Mouse (Mus musculus) forebrain, embryonic 10.5 days (tissue): Measurements from ENCODE around the gene Pnmal2. TPM values are rescaled to one million over a fixed set of nuclear protein-coding genes. Genes with fewer than 3 reads are reported as not detected.

Experiments
- DNase-seq: peaks from one replicate; pipeline ENCODE4 v3.0.0-alpha.2; 2017; ENCODE audit warnings: low spot score; ENCODE audit errors: extremely low spot score
- H3K27ac ChIP-seq: fragments of 300-500 bp; sonication (generic); 2 replicates; pipeline ENCODE4 v1.5.1; 2016; ENCODE audit warnings: mild to moderate bottlenecking
- H3K27me3 ChIP-seq: fragments of 300-500 bp; sonication (generic); 2 replicates; pipeline ENCODE4 v1.6.1; 2016; ENCODE audit warnings: mild to moderate bottlenecking; ENCODE audit not compliant: poor library complexity, severe bottlenecking
- H3K36me3 ChIP-seq: fragments of 300-500 bp; sonication (generic); replicated peaks from 2 replicates; pipeline ENCODE4 v1.6.1; 2016; ENCODE audit warnings: mild to moderate bottlenecking, moderate library complexity
- H3K4me1 ChIP-seq: fragments of 300-500 bp; sonication (generic); 2 replicates; pipeline ENCODE4 v1.6.1; 2016
- H3K4me3 ChIP-seq: fragments of 300-500 bp; sonication (generic); 2 replicates; pipeline ENCODE4 v1.5.1; 2016; ENCODE audit warnings: mild to moderate bottlenecking, moderate library complexity
- H3K9me3 ChIP-seq: fragments of 300-500 bp; sonication (generic); 2 replicates; pipeline ENCODE4 v1.6.1; 2016; ENCODE audit warnings: mild to moderate bottlenecking, moderate library complexity
- WGBS: fragments of 180-500 bp; shearing (Covaris S2); methylation state at CpG from one replicate; pipeline ENCODE4 v1.1.7; 2016; 5-methylcytosine and 5-hydroxymethylcytosine counted together
- polyA plus RNA-seq: library from polyadenylated mRNA; unstranded; fragments of >200 nt; fragmentation: Nextera tagmentation; extraction: Ambion mirVana; gene quantifications from 2 replicates; pipeline ENCODE4 v1.2.1, GENCODE M21; 2016

The Pnmal2 gene
- polyA plus RNA-seq, 1 experiment from 2014 or later = 6.8 TPM

DNA sequence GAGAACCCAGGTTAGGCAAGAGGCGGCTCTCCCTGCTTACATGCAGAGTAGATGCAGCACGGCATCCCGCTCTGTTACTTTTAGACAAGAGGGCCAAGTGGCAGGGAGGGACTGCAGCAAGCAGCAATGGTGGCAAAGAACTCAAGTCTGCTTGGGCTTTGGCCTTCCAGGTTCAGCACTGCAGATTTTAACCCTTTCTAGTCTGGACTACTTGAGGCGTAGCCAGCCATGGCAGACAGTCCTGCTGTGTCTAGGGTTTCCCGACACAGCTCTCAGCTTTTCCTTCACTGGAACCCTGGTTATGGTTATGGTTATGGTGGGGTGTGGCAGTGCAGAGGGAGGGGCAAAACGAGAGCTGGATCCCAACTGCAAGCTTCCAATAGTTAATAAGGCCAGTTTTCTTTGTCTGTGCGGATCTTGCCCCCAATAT is 24.3 kb upstream of the Pnmal2 start:
- no peaks in the 10 kb centered on the region for H3K27me3 ChIP-seq
- H3K4me3 ChIP-seq = no peak overlapping the region
- DNase-seq = no peak
- no peak overlapping the region for H3K27ac ChIP-seq
- peaks cover 45% of the 10 kb centered on the region for H3K4me1 ChIP-seq
- peaks cover 68% of the 10 kb centered on the region for H3K36me3 ChIP-seq
- 90% methylated on average over 7 of the region's 7 CpGs for WGBS
- H3K9me3 ChIP-seq = no peaks in the 10 kb centered on the region

GRCm38 (mm10) chr7:16920818-16921791 is 23.4 kb upstream of the Pnmal2 start:
- peaks cover 45% of the 10 kb centered on the region for H3K4me1 ChIP-seq
- peak; percentile 28 for DNase-seq
- peak overlapping the region; percentile 94 for H3K4me3 ChIP-seq
- no peaks in the 10 kb centered on the region for H3K9me3 ChIP-seq
- peak overlapping the region; percentile 98 for H3K27ac ChIP-seq
- H3K36me3 ChIP-seq = peaks cover 59% of the 10 kb centered on the region
- no peaks in the 10 kb centered on the region for H3K27me3 ChIP-seq
- WGBS = 55% methylated on average over 21 of the region's 21 CpGs

DNA sequence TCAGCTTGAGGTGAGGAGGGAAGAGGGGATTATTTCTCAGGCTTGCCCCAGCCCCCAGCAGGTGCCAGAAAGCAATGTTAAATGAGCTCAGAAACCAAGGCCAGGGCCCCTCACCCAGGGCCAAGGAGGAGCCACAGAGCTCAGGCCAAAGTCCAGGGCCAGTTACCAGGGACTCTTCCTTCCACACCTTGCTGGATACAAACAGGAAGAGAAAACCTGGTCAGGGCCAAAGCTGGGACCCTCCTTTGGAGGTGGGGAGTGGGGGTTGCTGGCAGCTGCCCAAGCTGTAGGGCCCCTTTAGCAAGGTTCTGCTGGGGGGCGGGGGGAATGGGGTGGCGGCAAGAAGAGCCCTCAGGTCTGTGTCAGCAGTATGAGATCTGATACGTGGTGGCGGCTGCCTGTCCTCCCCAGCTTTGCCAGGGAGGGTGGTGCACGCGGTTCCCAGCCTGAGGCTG is 22.6 kb upstream of the Pnmal2 start:
- peaks cover 45% of the 10 kb centered on the region for H3K4me1 ChIP-seq
- H3K4me3 ChIP-seq = peak overlapping the region; percentile 94
- 66% methylated on average over 6 of the region's 6 CpGs for WGBS

DNA sequence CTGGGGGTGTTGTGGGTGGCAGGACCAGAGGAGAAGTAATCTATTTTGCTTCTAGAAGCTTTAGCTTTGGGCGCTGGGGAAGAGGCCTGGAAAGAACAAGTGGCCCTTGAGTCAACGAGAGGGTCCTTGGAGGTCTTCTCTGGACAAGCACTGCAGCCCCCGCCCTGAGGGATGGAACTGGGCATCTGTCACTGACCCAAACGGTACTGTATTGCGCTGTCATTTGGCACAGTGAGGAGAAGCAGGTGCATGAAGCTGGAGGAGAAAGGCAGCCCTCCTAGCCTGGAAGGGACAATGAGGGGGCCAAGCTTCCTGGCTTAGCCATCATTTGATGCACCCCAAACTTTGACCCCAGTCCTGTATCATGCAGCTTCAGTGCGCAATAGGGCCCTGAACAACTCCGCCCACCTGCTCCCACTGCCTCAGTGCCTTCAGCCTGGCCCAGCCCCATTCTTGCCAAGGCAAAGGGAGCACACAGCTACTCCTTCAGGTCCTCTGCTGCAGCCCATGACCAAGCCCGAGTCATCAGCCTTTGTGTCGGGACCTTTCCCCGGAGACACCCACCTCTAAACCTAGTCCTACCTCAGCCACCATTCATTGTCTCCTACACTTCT is 22.0 kb upstream of the Pnmal2 start:
- WGBS = 60% methylated on average over 10 of the region's 10 CpGs
- H3K36me3 ChIP-seq = peaks cover 45% of the 10 kb centered on the region
- no peaks in the 10 kb centered on the region for H3K9me3 ChIP-seq
- H3K27me3 ChIP-seq = no peaks in the 10 kb centered on the region
- peak overlapping the region; percentile 98 for H3K27ac ChIP-seq
- H3K4me3 ChIP-seq = peak overlapping the region; percentile 94
- DNase-seq = no peak
- peaks cover 45% of the 10 kb centered on the region for H3K4me1 ChIP-seq

More for the DNA sequence above, 22.6 kb upstream of the Pnmal2 start:
- no peaks in the 10 kb centered on the region for H3K27me3 ChIP-seq
- H3K36me3 ChIP-seq = peaks cover 51% of the 10 kb centered on the region
- H3K27ac ChIP-seq = peak overlapping the region; percentile 98
- DNase-seq = no peak
- H3K9me3 ChIP-seq = no peaks in the 10 kb centered on the region

- under 1% methylated on average over 57 of the region's 57 CpGs for WGBS
- no peak for DNase-seq
- Histone ChIP-seq H3K4me3 (peak overlapping the region; percentile 94), H3K9me3 (no peaks in the 10 kb centered on the region), H3K36me3 (peaks cover 35% of the 10 kb centered on the region), H3K27me3 (no peaks in the 10 kb centered on the region), H3K27ac (peak overlapping the region; percentile 98), H3K4me1 (peaks cover 45% of the 10 kb centered on the region)
These were observed 21.0 kb upstream of the Pnmal2 start for GRCm38 (mm10) chr7:16923283-16924036.

DNA sequence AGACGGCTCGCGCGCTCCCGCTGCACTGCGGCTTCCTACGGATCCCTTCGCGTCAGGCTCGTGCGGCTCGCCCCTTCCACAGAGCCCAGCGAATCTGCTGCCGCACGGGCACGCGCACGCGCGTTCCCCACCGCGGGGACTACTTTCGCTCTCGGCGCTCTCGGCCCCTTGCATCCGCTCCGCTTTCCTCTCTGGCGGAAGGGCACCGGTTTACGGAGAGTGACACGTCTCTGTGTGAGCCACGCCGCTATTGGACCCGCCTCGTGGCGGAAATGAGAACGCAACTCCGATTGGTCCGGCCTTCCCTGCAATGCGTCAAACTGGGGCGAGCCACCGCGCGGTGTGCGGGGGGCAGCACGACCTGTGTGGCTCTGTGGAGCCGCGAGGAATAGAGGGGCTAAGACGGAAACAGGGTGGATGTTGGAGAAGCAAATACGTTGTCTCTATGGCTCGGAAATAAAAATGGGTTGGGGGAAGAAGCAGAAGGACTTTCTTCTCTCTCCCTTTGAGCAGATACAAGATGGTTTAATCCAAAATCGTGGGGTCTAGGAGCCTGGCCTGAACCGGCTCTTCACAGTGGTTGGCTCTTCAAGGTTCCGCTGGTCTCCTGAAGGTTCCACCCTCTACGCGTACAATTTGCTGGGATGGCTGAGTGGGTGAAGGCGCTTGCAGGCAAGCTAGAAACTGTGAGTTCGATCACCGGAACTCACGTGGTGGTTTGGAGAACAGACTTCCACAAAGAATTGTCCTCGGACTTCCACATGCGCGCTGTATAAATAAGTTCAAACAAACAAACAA is 20.2 kb upstream of the Pnmal2 start, which contains the start of gene Calm3:
Gene Calm3 (minus strand): TSS at position 78 of the 798 bp plus-strand sequence.
- peaks cover 28% of the 10 kb centered on the region for H3K36me3 ChIP-seq
- H3K27ac ChIP-seq = peak within 1 kb of the TSS; percentile 98
- 1% methylated on average over 64 of the region's 64 CpGs for WGBS
- peaks cover 43% of the 10 kb centered on the region for H3K4me1 ChIP-seq
- H3K27me3 ChIP-seq = no peaks in the 10 kb centered on the region
- peak; percentile 100 for DNase-seq
- H3K9me3 ChIP-seq = no peaks in the 10 kb centered on the region
- H3K4me3 ChIP-seq = peak within 1 kb of the TSS; percentile 94

DNA sequence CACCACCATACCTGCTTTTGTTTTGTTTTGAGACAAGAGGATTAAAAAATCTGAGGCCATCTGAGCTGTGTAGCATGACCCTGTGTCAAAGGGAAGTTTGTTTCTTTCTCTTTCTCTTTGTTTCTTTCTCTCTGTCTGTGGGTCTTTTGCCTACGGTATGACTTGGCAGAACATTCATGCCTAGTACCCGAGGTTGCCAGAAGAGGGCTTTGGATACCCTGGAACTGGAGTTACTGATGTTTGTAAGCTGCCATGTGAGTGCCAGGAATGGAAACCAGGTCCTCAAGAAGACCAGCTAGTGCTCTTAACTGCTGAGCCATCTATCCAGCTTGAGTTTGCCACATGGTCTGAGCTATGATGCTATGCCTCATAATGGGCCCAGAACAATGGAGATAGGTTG is 16.1 kb upstream of the Pnmal2 start:
- Histone ChIP-seq H3K36me3 (no peaks in the 10 kb centered on the region), H3K27ac (no peak overlapping the region), H3K27me3 (no peaks in the 10 kb centered on the region), H3K4me3 (no peak overlapping the region), H3K9me3 (no peaks in the 10 kb centered on the region), H3K4me1 (peaks cover 14% of the 10 kb centered on the region)
- DNase-seq = no peak
- 49% methylated on average over 2 of the region's 2 CpGs for WGBS

DNA sequence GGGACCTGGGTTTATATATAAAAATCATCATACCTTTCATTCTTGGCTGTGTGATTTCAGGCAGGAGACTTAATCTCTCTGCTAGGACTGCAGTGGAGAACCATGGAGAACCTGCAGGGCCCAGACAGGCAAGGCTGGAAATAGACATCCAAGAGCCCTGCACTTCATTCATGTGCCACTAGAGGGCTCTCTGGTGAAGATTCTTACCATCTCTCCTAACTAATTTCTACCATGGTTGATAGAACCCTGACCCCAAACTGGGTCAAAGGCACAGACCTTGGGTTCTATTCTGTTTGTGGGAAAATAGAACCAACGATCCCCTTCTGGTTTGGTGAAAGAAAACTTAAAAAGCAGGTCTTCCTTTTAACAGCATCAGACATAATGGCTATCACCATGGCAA is 13.6 kb upstream of the Pnmal2 start:
- peaks cover 14% of the 10 kb centered on the region for H3K4me1 ChIP-seq
- no peak overlapping the region for H3K4me3 ChIP-seq
- no peak overlapping the region for H3K27ac ChIP-seq
- no peaks in the 10 kb centered on the region for H3K9me3 ChIP-seq
- H3K36me3 ChIP-seq = no peaks in the 10 kb centered on the region
- DNase-seq = peak; percentile 74
- H3K27me3 ChIP-seq = no peaks in the 10 kb centered on the region
- WGBS = 6% methylated on average over 1 of the region's 1 CpGs

DNA sequence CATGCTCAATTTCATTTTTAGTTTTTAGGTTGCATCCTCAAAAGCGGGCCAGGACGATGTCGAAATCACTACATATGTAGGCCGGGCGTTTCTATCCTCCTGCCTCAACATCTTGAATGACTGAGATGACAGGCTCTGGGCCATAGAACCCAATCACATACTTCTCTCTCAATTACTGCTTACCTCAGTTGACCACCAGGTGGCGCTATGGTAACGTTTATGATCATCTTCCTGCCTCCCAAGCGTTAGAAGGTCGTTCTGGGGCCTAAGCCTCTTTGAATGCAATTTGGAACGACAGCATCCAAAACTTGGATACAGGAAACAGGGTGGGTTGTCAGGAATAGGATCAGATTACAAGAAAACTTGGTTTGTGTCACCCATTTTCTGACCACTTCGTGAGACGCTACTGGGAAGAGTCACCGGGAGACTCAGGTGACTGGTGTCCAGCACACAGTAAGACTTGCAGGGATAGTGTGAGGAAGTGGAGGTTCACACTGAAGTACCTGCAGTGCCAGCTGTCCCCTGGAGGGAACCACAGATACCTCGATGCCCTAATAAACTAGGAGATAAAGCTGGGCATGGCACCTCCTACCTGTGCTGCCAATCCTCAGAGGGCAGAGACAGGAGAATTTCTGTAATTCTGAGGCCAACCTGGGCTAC is 12.4 kb upstream of the Pnmal2 start:
- WGBS = 20% methylated on average over 14 of the region's 14 CpGs

GRCm38 (mm10) chr7:16932704-16933577 is 11.5 kb upstream of the Pnmal2 start:
- H3K9me3 ChIP-seq = no peaks in the 10 kb centered on the region
- H3K27me3 ChIP-seq = no peaks in the 10 kb centered on the region
- H3K27ac ChIP-seq = no peak overlapping the region
- 56% methylated on average over 14 of the region's 14 CpGs for WGBS
- peaks cover 14% of the 10 kb centered on the region for H3K4me1 ChIP-seq
- no peak overlapping the region for H3K4me3 ChIP-seq
- DNase-seq = no peak
- no peaks in the 10 kb centered on the region for H3K36me3 ChIP-seq

More for the DNA sequence above, 12.4 kb upstream of the Pnmal2 start:
- no peaks in the 10 kb centered on the region for H3K27me3 ChIP-seq
- H3K27ac ChIP-seq = no peak overlapping the region
- H3K4me1 ChIP-seq = peaks cover 14% of the 10 kb centered on the region
- peak; percentile 88 for DNase-seq
- no peak overlapping the region for H3K4me3 ChIP-seq
- no peaks in the 10 kb centered on the region for H3K9me3 ChIP-seq
- no peaks in the 10 kb centered on the region for H3K36me3 ChIP-seq

GRCm38 (mm10) chr7:16937312-16937711 is 7.2 kb upstream of the Pnmal2 start:
- H3K4me1 ChIP-seq = peaks cover 33% of the 10 kb centered on the region
- WGBS = 49% methylated on average over 4 of the region's 4 CpGs
- H3K27ac ChIP-seq = no peak overlapping the region
- no peaks in the 10 kb centered on the region for H3K27me3 ChIP-seq
- H3K4me3 ChIP-seq = no peak overlapping the region
- no peak for DNase-seq
- H3K9me3 ChIP-seq = no peaks in the 10 kb centered on the region
- H3K36me3 ChIP-seq = no peaks in the 10 kb centered on the region
